Mouse (Mus musculus) olfactory bulb, adult 2 months (tissue): ENCODE results near the gene Nos1. TPM values are rescaled to one million over a fixed set of nuclear protein-coding genes. Genes with fewer than 3 reads are reported as not detected.

Source experiments
- H3K27ac ChIP-seq: fragments of 200-500 bp; 2 replicates; pipeline ENCODE4 v1.5.1; 2012; ENCODE audit warnings: low read depth, low read length; ENCODE audit not compliant: insufficient read depth
- H3K4me1 ChIP-seq: fragments of 200-500 bp; 2 replicates; pipeline ENCODE4 v1.6.1; 2012; ENCODE audit warnings: low read length; ENCODE audit not compliant: control insufficient read depth, insufficient read depth
- H3K4me3 ChIP-seq: fragments of 200-500 bp; 2 replicates; pipeline ENCODE4 v1.5.1; 2012; ENCODE audit warnings: mild to moderate bottlenecking, low read depth, low read length, moderate library complexity; ENCODE audit not compliant: insufficient read depth
- CTCF ChIP-seq: fragments of 200-500 bp; IDR thresholded peaks from 2 replicates; pipeline ENCODE4 v1.5.1; 2012; ENCODE audit warnings: low read depth, mild to moderate bottlenecking, low read length, moderate library complexity; ENCODE audit not compliant: insufficient read depth
- POLR2A ChIP-seq: fragments of 200-500 bp; IDR thresholded peaks from 2 replicates; pipeline ENCODE4 v1.6.1; 2012; ENCODE audit warnings: mild to moderate bottlenecking, low read depth, low read length, moderate library complexity; ENCODE audit not compliant: insufficient read depth
- WGBS: fragments of 180-500 bp; shearing (Covaris S2); methylation state at CpG from one replicate; pipeline ENCODE4 v1.1.7; 2018; 5-methylcytosine and 5-hydroxymethylcytosine counted together
- polyA plus RNA-seq: library from polyadenylated mRNA; stranded (reverse); fragments of >200 nt; gene quantifications from 2 replicates; pipeline ENCODE4 v1.2.4, GENCODE M21; 2012; ENCODE audit warnings: low replicate concordance; ENCODE audit not compliant: missing spikeins, insufficient read depth, insufficient read length

The Nos1 gene
- polyA plus RNA-seq, 1 experiment: not detected

DNA sequence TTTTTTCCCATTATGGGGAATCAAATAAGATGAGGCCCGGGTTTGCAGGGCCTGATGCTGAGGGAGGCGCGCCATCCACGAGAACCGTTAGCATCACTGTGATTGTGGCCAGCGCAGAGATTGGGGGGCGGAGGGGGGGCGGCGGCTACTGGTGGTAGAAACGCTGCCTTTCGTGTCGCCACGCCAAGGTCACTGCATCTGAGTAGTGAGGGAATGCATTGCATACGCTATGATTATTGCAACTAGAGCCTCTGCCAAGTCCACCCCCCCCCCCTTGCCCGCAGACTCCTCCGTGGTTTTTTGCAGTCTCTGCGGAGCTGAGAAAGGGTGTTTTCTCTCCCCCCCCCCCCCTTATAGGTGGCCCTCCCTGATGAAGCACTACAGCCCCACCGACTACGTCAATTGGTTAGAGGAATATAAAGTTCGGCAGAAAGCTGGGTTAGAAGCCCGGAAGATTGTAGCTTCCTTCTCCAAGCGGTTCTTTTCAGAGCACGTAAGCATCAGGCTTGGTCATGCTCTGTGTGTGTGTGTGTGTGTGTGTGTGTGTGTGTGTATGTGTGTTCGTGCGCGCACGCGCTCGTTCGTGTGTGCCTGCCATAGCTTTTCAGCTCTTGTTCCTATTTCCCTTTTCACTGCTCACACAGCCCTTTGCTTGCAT is 196.8 kb downstream of the Nos1 start:
- Histone ChIP-seq H3K4me1 (peaks cover 13% of the 10 kb centered on the region), H3K27ac (peak overlapping the region; percentile 60), H3K4me3 (peak overlapping the region; percentile 60)
- TF ChIP-seq CTCF: no peak
- no peak for TF ChIP-seq POLR2A
- 4% methylated on average over 30 of the region's 30 CpGs for WGBS

- Histone ChIP-seq H3K4me1 (peaks cover 13% of the 10 kb centered on the region), H3K4me3 (peak overlapping the region; percentile 60), H3K27ac (no peak overlapping the region)
- TF ChIP-seq POLR2A (no peak), CTCF (no peak)
- 21% methylated on average over 17 of the region's 17 CpGs for WGBS
These were observed 197.4 kb downstream of the Nos1 start for GRCm38 (mm10) chr5:117978159-117978697.

DNA sequence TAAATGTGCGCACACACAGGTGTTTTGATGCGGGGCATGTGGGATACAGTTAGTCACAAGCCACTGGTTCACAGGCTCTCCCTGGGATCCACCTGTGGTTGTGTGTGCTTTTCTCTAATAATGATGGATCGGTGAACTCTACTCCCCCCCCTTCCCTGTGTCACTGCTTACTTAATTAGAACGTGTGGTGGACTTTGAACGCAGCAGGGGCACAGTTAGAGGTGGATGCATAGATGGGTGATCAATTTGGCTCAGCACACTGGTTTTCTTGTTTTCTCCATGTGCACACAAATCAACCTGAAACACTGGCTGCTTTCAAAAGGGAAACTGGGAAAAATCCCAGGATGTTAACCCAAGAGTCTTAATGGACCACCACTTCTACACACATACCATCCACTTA is 198.2 kb downstream of the Nos1 start:
- no peak overlapping the region for H3K27ac ChIP-seq
- H3K4me1 ChIP-seq: peaks cover 19% of the 10 kb centered on the region
- no peak for TF ChIP-seq CTCF
- TF ChIP-seq POLR2A: no peak
- no peak overlapping the region for H3K4me3 ChIP-seq
- WGBS: 45% methylated on average over 5 of the region's 5 CpGs

DNA sequence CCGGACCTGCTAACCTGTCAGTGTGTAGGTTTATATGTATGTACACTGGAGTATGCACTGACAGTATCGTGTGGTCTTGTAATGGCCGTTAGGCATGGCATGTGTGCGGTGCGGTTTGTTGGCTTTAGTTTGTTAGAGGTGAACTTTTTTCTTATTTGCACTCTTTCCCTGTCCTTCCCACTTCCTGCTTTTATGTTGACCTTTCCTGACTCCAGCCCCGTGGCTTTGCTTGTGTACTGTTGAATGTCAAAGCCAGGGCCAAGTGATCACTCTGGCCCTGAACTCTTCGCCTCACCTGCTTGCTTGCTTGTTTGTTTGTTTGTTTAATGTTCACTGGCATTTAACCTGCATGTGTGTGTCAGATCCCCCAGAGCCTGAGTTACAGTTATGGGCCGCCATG is 200.1 kb downstream of the Nos1 start:
- WGBS: 91% methylated on average over 8 of the region's 8 CpGs

DNA sequence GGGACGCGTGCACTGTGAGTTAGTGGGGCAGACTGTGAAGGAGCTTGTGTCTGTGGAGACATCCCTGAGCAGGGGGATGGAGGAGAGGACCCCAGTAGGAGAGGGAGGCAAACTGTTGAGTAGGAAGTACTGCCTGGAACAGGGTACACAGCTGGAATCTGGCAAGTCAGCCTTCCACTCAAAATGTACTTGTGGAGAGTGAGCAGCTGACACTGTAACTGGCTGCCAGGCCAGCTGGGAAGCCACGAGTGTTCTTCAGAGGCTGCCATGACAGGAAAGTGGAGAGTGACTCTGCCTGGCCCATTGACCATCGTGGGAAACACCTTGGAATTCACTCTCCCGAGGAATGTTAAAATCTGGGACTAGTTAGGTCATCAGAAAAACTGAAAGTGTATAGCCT is 201.1 kb downstream of the Nos1 start:
- WGBS: 67% methylated on average over 5 of the region's 5 CpGs
- H3K27ac ChIP-seq: no peak overlapping the region
- H3K4me3 ChIP-seq: no peak overlapping the region
- TF ChIP-seq POLR2A: no peak
- TF ChIP-seq CTCF: no peak
- H3K4me1 ChIP-seq: peaks cover 23% of the 10 kb centered on the region

More for the DNA sequence above, 200.1 kb downstream of the Nos1 start:
- no peak overlapping the region for H3K4me3 ChIP-seq
- H3K27ac ChIP-seq: no peak overlapping the region
- TF ChIP-seq POLR2A (no peak), CTCF (no peak)
- peaks cover 23% of the 10 kb centered on the region for H3K4me1 ChIP-seq

GRCm38 (mm10) chr5:117986327-117986726 is 205.5 kb downstream of the Nos1 start:
- no peak overlapping the region for H3K27ac ChIP-seq
- 72% methylated on average over 4 of the region's 4 CpGs for WGBS
- TF ChIP-seq POLR2A (no peak), CTCF (no peak)
- H3K4me1 ChIP-seq: peaks cover 29% of the 10 kb centered on the region
- H3K4me3 ChIP-seq: no peak overlapping the region

DNA sequence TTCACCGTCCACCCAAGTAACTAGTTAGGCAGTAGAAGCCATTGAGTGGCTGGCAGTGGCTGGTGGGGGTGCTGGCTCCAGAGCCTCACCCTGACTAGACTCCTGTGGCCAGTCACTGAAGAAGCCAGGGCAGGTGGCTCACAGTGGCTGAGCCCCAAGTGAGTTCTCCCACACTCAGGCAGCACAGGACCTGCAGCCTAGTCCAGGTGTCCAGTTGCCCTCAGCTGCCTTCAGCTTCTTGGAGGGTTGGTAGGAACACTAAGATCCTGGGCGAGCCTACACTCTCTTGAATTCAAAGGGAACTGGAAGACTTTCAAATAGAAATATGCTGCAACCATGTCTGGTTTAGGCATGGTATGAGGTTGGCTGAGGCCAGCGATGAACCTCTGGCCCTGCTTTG is 207.1 kb downstream of the Nos1 start:
- peaks cover 29% of the 10 kb centered on the region for H3K4me1 ChIP-seq
- WGBS: 91% methylated on average over 3 of the region's 3 CpGs
- TF ChIP-seq CTCF (no peak), POLR2A (no peak)

DNA sequence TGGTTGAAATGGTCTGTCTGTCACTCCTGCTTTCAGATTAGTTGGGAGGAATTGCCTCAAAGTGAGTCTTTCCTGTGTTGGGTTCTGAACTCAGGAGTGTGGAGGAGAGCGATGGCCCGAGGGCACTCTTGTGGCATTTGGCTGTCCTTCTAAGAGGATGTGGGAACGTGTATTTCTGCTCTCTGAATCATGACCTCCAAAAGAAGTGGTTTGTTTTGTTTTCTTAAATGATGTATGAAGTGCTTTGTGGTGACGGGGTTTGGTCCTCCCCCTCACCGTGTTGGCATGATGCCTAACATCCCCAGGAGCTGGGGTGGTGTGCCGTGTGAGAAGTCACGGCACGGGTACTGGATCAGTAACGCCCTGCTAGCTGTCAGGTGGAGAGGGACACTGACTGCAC is 207.5 kb downstream of the Nos1 start:
- H3K4me3 ChIP-seq: no peak overlapping the region
- peaks cover 28% of the 10 kb centered on the region for H3K4me1 ChIP-seq
- H3K27ac ChIP-seq: no peak overlapping the region
- WGBS: 40% methylated on average over 9 of the region's 9 CpGs
- TF ChIP-seq POLR2A (no peak), CTCF (no peak)

More for the DNA sequence above, 207.1 kb downstream of the Nos1 start:
- H3K4me3 ChIP-seq: no peak overlapping the region
- H3K27ac ChIP-seq: no peak overlapping the region

GRCm38 (mm10) chr5:117989773-117990172 is 208.9 kb downstream of the Nos1 start:
- no peak overlapping the region for H3K27ac ChIP-seq
- TF ChIP-seq POLR2A: no peak
- no peak for TF ChIP-seq CTCF
- no peak overlapping the region for H3K4me3 ChIP-seq
- 49% methylated on average over 6 of the region's 6 CpGs for WGBS
- H3K4me1 ChIP-seq: peaks cover 23% of the 10 kb centered on the region
